ENCODE assay signal across 8 mouse cellular contexts in the genomic region with DNA sequence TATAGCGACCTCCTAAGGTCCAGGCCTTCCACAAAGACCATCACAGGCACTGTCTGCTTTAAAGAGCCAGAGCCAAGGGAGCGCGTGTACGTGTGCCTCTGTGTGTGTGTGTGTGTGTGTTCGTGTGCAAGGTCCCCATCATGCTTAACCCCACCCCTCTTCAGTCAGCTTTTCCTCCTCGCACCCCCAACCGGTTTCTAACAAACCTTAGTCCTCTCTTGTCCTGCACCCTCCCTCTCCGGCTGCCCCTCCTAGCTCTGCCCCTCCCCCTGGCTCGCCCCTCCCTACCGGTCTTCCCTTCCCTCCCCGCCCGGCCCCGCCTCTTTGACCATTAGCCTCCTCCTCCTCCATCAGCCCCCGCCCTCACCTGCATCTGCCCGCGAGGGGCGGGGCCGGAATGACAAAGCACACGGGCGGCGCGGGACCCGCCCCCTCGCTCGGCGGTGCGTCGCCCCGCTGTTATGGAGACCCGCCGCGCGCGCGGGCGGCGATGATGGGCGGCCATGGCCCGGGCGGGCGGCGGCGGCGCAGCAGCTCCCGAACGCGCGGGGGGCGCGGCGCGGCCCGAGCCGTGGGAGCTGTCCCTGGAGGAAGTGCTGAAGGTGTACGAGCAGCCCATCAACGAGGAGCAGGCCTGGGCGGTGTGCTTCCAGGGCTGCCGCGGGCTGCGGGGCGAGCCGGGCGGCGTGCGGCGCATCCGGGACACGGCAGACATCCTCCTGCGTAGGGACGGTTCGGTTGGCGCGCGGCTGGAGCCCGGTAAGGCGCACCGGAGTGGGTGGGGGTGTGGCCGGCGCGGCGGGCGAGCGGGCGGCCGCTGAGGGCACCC. TPM values are rescaled to one million over a fixed set of nuclear protein-coding genes. Genes with fewer than 3 reads are reported as not detected.
DNase-seq lines count a peak whose midpoint lies in the region; ATAC-seq lines count a peak whose summit lies in the region.

A gene (plus strand): TSS at position 452 of the 829 bp plus-strand sequence.

- peak within 1 kb of the TSS; percentile 84 for H3K4me3 ChIP-seq in hindbrain, embryonic 16.5 days (ENCODE audit: low read length)

- ATAC-seq in hindbrain, embryonic 16.5 days = peak; percentile 90
- peak; percentile 67 for ATAC-seq in megakaryocyte progenitor cell, adult 5-6 weeks (replicated peaks; ENCODE audit: poor library complexity)

- H3K27me3 ChIP-seq in hindbrain, embryonic 16.5 days (replicated peaks; ENCODE audit: control insufficient read depth, insufficient read depth, low read length) = no peaks in the 10 kb centered on the region

- H3K4me1 ChIP-seq in hindbrain, embryonic 16.5 days (ENCODE audit: control insufficient read depth, insufficient read depth, low read depth, low read length) = peaks cover 16% of the 10 kb centered on the region

- peak within 1 kb of the TSS; percentile 92 for H3K9ac ChIP-seq in hindbrain, embryonic 16.5 days (ENCODE audit: low read depth, low read length)

- peak; percentile 96 for DNase-seq in ZHBTc4 (ENCODE audit: low read depth, low spot score)
- DNase-seq in cerebellum, postnatal 25 days = peak; percentile 83 to 93
- DNase-seq in gastrocnemius, adult 18-20 months (ENCODE audit: low spot score) = peak; percentile 56
- peak in 1 of 2 experiments; percentile 65 for DNase-seq in left cerebral cortex, adult 8-10 months (ENCODE audit: low spot score in 2 of 2)
- peak; percentile 66 for DNase-seq in right cerebral cortex, postnatal 14 days
- peak; percentile 95 for DNase-seq in yolk sac, embryonic 10.5 days (ENCODE audit: low spot score)

- H3K27ac ChIP-seq in hindbrain, embryonic 16.5 days (ENCODE audit: low read depth, low read length) = peak within 1 kb of the TSS; percentile 97

- H3K36me3 ChIP-seq in hindbrain, embryonic 16.5 days (ENCODE audit: control insufficient read depth, insufficient read depth, low read length) = no peaks in the 10 kb centered on the region

- H3K9me3 ChIP-seq in hindbrain, embryonic 16.5 days (ENCODE audit: control insufficient read depth, low read length) = no peaks in the 10 kb centered on the region

- H3K4me2 ChIP-seq in hindbrain, embryonic 16.5 days (ENCODE audit: low read length) = peak within 1 kb of the TSS; percentile 74

- WGBS in hindbrain, embryonic 16.5 days = under 1% methylated on average over 75 of the region's 85 CpGs

RNA-seq across cellular contexts. Expression of the gene that starts here (rescaled TPM):
- total RNA-seq in gastrocnemius, adult 18-20 months (2021) = under 1 TPM in 1 of 2 experiments, not detected in 1; 0.09 TPM
- 27.3 and 38.5 TPM in 2 replicates for polyA plus RNA-seq in hindbrain, embryonic 16.5 days (2015; fragmentation: Nextera tagmentation; extraction: Ambion mirVana)
- total RNA-seq in left cerebral cortex, adult 8-10 months (2022) = 10 to 100 TPM; 17.3 to 19.0 (median 18.1) TPM
- 0.07 TPM in 1 of 2 replicates, not detected in the other for total RNA-seq in megakaryocyte progenitor cell, adult 5-6 weeks (2015)
- total RNA-seq in megakaryocyte progenitor cell, adult 5-6 weeks (2017) = 1.3 TPM in 1 of 2 replicates, not detected in the other

Comparison
In these comparisons a context has a peak if more than half of its experiments do, and no peak if none do; other contexts are left out.
1. RNA of the gene that starts here (total RNA-seq): 17.3 to 19.0 TPM in left cerebral cortex, adult 8-10 months; 0.09 TPM in gastrocnemius, adult 18-20 months and 0.07 to 1.3 TPM in megakaryocyte progenitor cell, adult 5-6 weeks; every median in the first group is over 4 times any median in the second.
2. Peak in DNase-seq in gastrocnemius, adult 18-20 months; RNA of the gene not detected or under 1 TPM.